Comparison of ENCODE assay signal across 17 mouse cellular contexts in genomic region chr16:48366801-48367200, GRCm38 (mm10). TPM values are rescaled to one million over a fixed set of nuclear protein-coding genes. Genes with fewer than 3 reads are reported as not detected.
DNase-seq lines count a peak whose midpoint lies in the region; ATAC-seq and TF ChIP-seq lines count a peak whose summit lies in the region.
"Had no signal": no experiment of that assay in that cellular context is flagged by ENCODE, and none has a peak within 500 bp of the region (broad histone marks: within the 10 kb centered on the region; RNA-seq: fewer than 3 reads in every experiment).

No protein-coding gene starts in this region.

- WGBS in liver, adult 2 months = 89% methylated on average over 5 of the region's 5 CpGs
- 87% methylated on average over 5 of the region's 5 CpGs for WGBS in liver, embryonic 11.5 days

- H3K9me3 ChIP-seq in liver, embryonic 11.5 days (ENCODE audit: control insufficient read depth, low read length) = no peaks in the 10 kb centered on the region; the same call in 1 of the 2 replicates
- H3K9me3 ChIP-seq: heart, embryonic 15.5 days; intestine, embryonic 15.5 days; limb, embryonic 13.5 days had no signal

- no peaks in the 10 kb centered on the region for H3K27me3 ChIP-seq in liver, adult 2 months (ENCODE audit: control insufficient read depth, insufficient read depth, low read length)
- no peaks in the 10 kb centered on the region for H3K27me3 ChIP-seq in liver, embryonic 11.5 days (replicated peaks; ENCODE audit: control insufficient read depth, insufficient read depth, low read length)
- H3K27me3 ChIP-seq: heart, embryonic 15.5 days; intestine, embryonic 15.5 days; limb, embryonic 13.5 days had no signal

- intact Hi-C loops in left cerebral cortex, postnatal 36 days (cut with DNase I) = no loop called here

- no peak for ATAC-seq in CD4-positive, CD25-positive, alpha-beta regulatory T cell, adult 4 months
- ATAC-seq in liver, embryonic 11.5 days (replicated peaks; ENCODE audit: low FRiP score) = no peak
- ATAC-seq: intestine, embryonic 15.5 days had no signal

- H3K36me3 ChIP-seq in liver, adult 2 months (ENCODE audit: control insufficient read depth, insufficient read depth, low read length) = no peaks in the 10 kb centered on the region
- H3K36me3 ChIP-seq in liver, embryonic 11.5 days (ENCODE audit: control insufficient read depth, insufficient read depth, low read length) = no peaks in the 10 kb centered on the region
- H3K36me3 ChIP-seq: heart, embryonic 15.5 days; intestine, embryonic 15.5 days; limb, embryonic 13.5 days had no signal

- H3K4me2 ChIP-seq in liver, embryonic 11.5 days = no peak overlapping the region
- H3K4me2 ChIP-seq: heart, embryonic 15.5 days; intestine, embryonic 15.5 days; limb, embryonic 13.5 days had no signal

- no peak for TF ChIP-seq POLR2A in liver, adult 2 months (IDR thresholded peaks at IDR 0.05; ENCODE audit: extremely low read depth, insufficient read depth, low read length)

- H3K79me2 ChIP-seq in liver, adult 2 months (ENCODE audit: control insufficient read depth, insufficient read depth, low read length) = no peaks in the 10 kb centered on the region

- H3K4me3 ChIP-seq in liver, adult 2 months (ENCODE audit: insufficient read depth, low read depth, low read length) = no peak overlapping the region
- H3K4me3 ChIP-seq in liver, embryonic 11.5 days (ENCODE audit: low read depth, low read length) = no peak overlapping the region
- H3K4me3 ChIP-seq: erythroblast, embryonic 14.5 days; gastrocnemius, adult 2 months; heart, embryonic 15.5 days; intestine, embryonic 15.5 days; limb, embryonic 13.5 days had no signal

- DNase-seq in CD4-positive, CD25-positive, alpha-beta regulatory T cell, adult 2 months (ENCODE audit: low read depth, low spot score) = peak; percentile 21
- no peak for DNase-seq in liver, adult 2 months (ENCODE audit: extremely low read depth, low read depth, low spot score)
- no peak for DNase-seq in liver, embryonic 11.5 days (ENCODE audit: low spot score)
- DNase-seq in R1 (ENCODE audit: low read depth, low spot score) = peak; percentile 82
- DNase-seq in thymus, postnatal 0 days (ENCODE audit: low spot score) = peak; percentile 12
- DNase-seq in adrenal gland, postnatal 4 days (ENCODE audit: low spot score in 2 of 2) = no peak
- no peak for DNase-seq in left cerebral cortex, postnatal 36 days (ENCODE audit: low spot score in 2 of 2)
- DNase-seq: gastrocnemius, adult 2 months had no signal

- no peak overlapping the region for H3K27ac ChIP-seq in liver, adult 2 months (replicated peaks; ENCODE audit: insufficient read depth, low read depth, low read length)
- H3K27ac ChIP-seq in liver, embryonic 11.5 days (ENCODE audit: low read depth, low read length) = no peak overlapping the region
- H3K27ac ChIP-seq: gastrocnemius, adult 2 months; heart, embryonic 15.5 days; intestine, embryonic 15.5 days; limb, embryonic 13.5 days had no signal

- no peak overlapping the region for H3K9ac ChIP-seq in liver, adult 2 months (ENCODE audit: low read depth, low read length)
- H3K9ac ChIP-seq in liver, embryonic 11.5 days (ENCODE audit: low read depth, low read length) = no peak overlapping the region
- H3K9ac ChIP-seq: heart, embryonic 15.5 days; intestine, embryonic 15.5 days; limb, embryonic 13.5 days had no signal

- peak; percentile 15; the same call in 1 of the 2 replicates for TF ChIP-seq CTCF in liver, adult 2 months (IDR thresholded peaks at IDR 0.05; ENCODE audit: low read depth, low read length)

- no peaks in the 10 kb centered on the region for H3K4me1 ChIP-seq in liver, adult 2 months (ENCODE audit: control insufficient read depth, insufficient read depth, low read length)
- no peaks in the 10 kb centered on the region for H3K4me1 ChIP-seq in liver, embryonic 11.5 days (replicated peaks; ENCODE audit: control insufficient read depth, insufficient read depth, low read length)
- H3K4me1 ChIP-seq: heart, embryonic 15.5 days; intestine, embryonic 15.5 days; limb, embryonic 13.5 days had no signal

RNA-seq across cellular contexts. Expression of gene Gm5485, which starts 45.4 kb away (rescaled TPM):
- polyA plus RNA-seq in CD4-positive, CD25-positive, alpha-beta regulatory T cell, adult 4 months (2017; shearing (Covaris generic)) = not detected
- not detected in 2 replicates for total RNA-seq in liver, adult 2 months (2014; rRNA removed)
- polyA plus RNA-seq in liver, adult 2 months (2012; rRNA removed) = not detected in 2 replicates
- not detected in 2 replicates for polyA plus RNA-seq in liver, embryonic 11.5 days (2014; fragmentation: Nextera tagmentation; extraction: Ambion mirVana)
- not detected in 2 replicates for polyA plus RNA-seq in thymus, postnatal 0 days (2015; fragmentation: Nextera tagmentation; extraction: Ambion mirVana)
- not detected for total RNA-seq in adrenal gland, postnatal 4 days (2021)
- total RNA-seq in left cerebral cortex, postnatal 36 days (2021) = not detected
- total RNA-seq: common myeloid progenitor, adult 5-6 weeks; gastrocnemius, adult 2 months; layer of hippocampus, adult 18-20 months; megakaryocyte, adult 5-6 weeks had no signal
- polyA plus RNA-seq: erythroblast, embryonic 14.5 days; heart, embryonic 15.5 days; limb, embryonic 13.5 days; neural tube, embryonic 11.5 days had no signal

Comparison
In these comparisons a context has a peak if more than half of its experiments do, and no peak if none do; other contexts are left out.
1. DNase-seq: peak in CD4-positive, CD25-positive, alpha-beta regulatory T cell, adult 2 months (single experiment), R1 (single experiment) and thymus, postnatal 0 days (single experiment); none in liver, adult 2 months (single experiment), liver, embryonic 11.5 days (single experiment), adrenal gland, postnatal 4 days (0 of 2) and left cerebral cortex, postnatal 36 days (0 of 2).